Mouse (Mus musculus): ENCODE data around the gene Rps6ka4.

Gene Rps6ka4

GRCm38 (mm10) chr19:6852393-6853305 is 12.2 kb upstream of the Rps6ka4 start:
- in situ Hi-C loops (cut with MseI, MboI), result no loop called here

GRCm38 (mm10) chr19:6851497-6851896 is 11.1 kb upstream of the Rps6ka4 start:
- in situ Hi-C loops (cut with MseI, MboI), result no loop called here

- in situ Hi-C loops (cut with MseI, MboI), result no loop called here
These were observed 9.2 kb upstream of the Rps6ka4 start for GRCm38 (mm10) chr19:6849506-6850068.

- in situ Hi-C loops (cut with MseI, MboI), result no loop called here
These were observed 7.5 kb upstream of the Rps6ka4 start for GRCm38 (mm10) chr19:6847841-6848517.

GRCm38 (mm10) chr19:6846050-6846449 is 5.6 kb upstream of the Rps6ka4 start:
- in situ Hi-C loops (cut with MseI, MboI), result no loop called here

GRCm38 (mm10) chr19:6842353-6842752 is 1.9 kb upstream of the Rps6ka4 start:
- in situ Hi-C loops (cut with MseI, MboI), result no loop called here

GRCm38 (mm10) chr19:6841292-6841597 is 809 bp upstream of the Rps6ka4 start:
- in situ Hi-C loops (cut with MseI, MboI), result no loop called here

GRCm38 (mm10) chr19:6839615-6840474 is 591 bp downstream of the Rps6ka4 start:
- in situ Hi-C loops (cut with MseI, MboI), result no loop called here

GRCm38 (mm10) chr19:6832363-6832762 is 8.1 kb downstream of the Rps6ka4 start:
- in situ Hi-C loops (cut with MseI, MboI), result no loop called here

- in situ Hi-C loops (cut with MseI, MboI), result no loop called here
These were observed 9.1 kb downstream of the Rps6ka4 start for GRCm38 (mm10) chr19:6831331-6831730.

GRCm38 (mm10) chr19:6830556-6831316 is 9.7 kb downstream of the Rps6ka4 start:
- in situ Hi-C loops (cut with MseI, MboI), result no loop called here

GRCm38 (mm10) chr19:6829870-6830555 is 10.4 kb downstream of the Rps6ka4 start:
- in situ Hi-C loops (cut with MseI, MboI), result no loop called here

GRCm38 (mm10) chr19:6829069-6829468 is 11.4 kb downstream of the Rps6ka4 start:
- in situ Hi-C loops (cut with MseI, MboI), result no loop called here

- in situ Hi-C loops (cut with MseI, MboI), result no loop called here
These were observed 13.8 kb downstream of the Rps6ka4 start for GRCm38 (mm10) chr19:6826601-6827000.

GRCm38 (mm10) chr19:6825384-6825783 is 15.1 kb downstream of the Rps6ka4 start:
- in situ Hi-C loops (cut with MseI, MboI), result no loop called here

GRCm38 (mm10) chr19:6820538-6821195 is 19.8 kb downstream of the Rps6ka4 start:
- in situ Hi-C loops (cut with MseI, MboI), result no loop called here

GRCm38 (mm10) chr19:6819143-6819827 is 21.2 kb downstream of the Rps6ka4 start:
- in situ Hi-C loops (cut with MseI, MboI), result no loop called here

- in situ Hi-C loops (cut with MseI, MboI), result no loop called here
These were observed 25.5 kb downstream of the Rps6ka4 start for GRCm38 (mm10) chr19:6814958-6815357.

GRCm38 (mm10) chr19:6814366-6814765 is 26.1 kb downstream of the Rps6ka4 start:
- in situ Hi-C loops (cut with MseI, MboI), result no loop called here
